Mouse (Mus musculus): ENCODE data around the gene Sox5. TPM values are rescaled to one million over a fixed set of nuclear protein-coding genes. Genes with fewer than 3 reads are reported as not detected.
"Not testable (repeated sequence)": the region's sequence is repeated elsewhere in the genome, so short reads cannot be mapped to it uniquely, and the experiment has no call there.

Sox5 gene
- polyA plus RNA-seq, 1 experiment from 2014 or later: 34.6 TPM

- Histone ChIP-seq H3K9me3 (ENCODE audit: control insufficient read depth, low read length) (no peaks in the 10 kb centered on the region), H3K4me3 (ENCODE audit: low read depth, low read length) (no peak overlapping the region), H3K27me3 (ENCODE audit: control insufficient read depth, insufficient read depth, low read length) (no peaks in the 10 kb centered on the region), H3K4me1 (ENCODE audit: control insufficient read depth, insufficient read depth, low read length) (no peaks in the 10 kb centered on the region), H3K9ac (replicated peaks; ENCODE audit: low read depth, low read length) (no peak overlapping the region), H3K27ac (ENCODE audit: low read depth, low read length) (no peak overlapping the region), H3K4me2 (ENCODE audit: low read depth, low read length) (no peak overlapping the region), H3K36me3 (ENCODE audit: control insufficient read depth, insufficient read depth, low read length) (no peaks in the 10 kb centered on the region)
- no peak for ATAC-seq (ENCODE audit: low read depth)
- WGBS: 61% methylated on average over 8 of the region's 8 CpGs
These were observed 498.6 kb downstream of the Sox5 start for GRCm38 (mm10) chr6:144283191-144283590.

- H3K9me3 ChIP-seq (ENCODE audit: control insufficient read depth, low read length): no peaks in the 10 kb centered on the region
- no peak overlapping the region for H3K9ac ChIP-seq (replicated peaks; ENCODE audit: low read depth, low read length)
- H3K4me2 ChIP-seq (ENCODE audit: low read depth, low read length): no peak overlapping the region
- 84% methylated on average over 12 of the region's 12 CpGs for WGBS
- no peak overlapping the region for H3K27ac ChIP-seq (ENCODE audit: low read depth, low read length)
- no peaks in the 10 kb centered on the region for H3K36me3 ChIP-seq (ENCODE audit: control insufficient read depth, insufficient read depth, low read length)
- H3K4me3 ChIP-seq (ENCODE audit: low read depth, low read length): no peak overlapping the region
- no peak for ATAC-seq (ENCODE audit: low read depth)
- H3K27me3 ChIP-seq (ENCODE audit: control insufficient read depth, insufficient read depth, low read length): no peaks in the 10 kb centered on the region
- no peaks in the 10 kb centered on the region for H3K4me1 ChIP-seq (ENCODE audit: control insufficient read depth, insufficient read depth, low read length)
These were observed 499.0 kb downstream of the Sox5 start for GRCm38 (mm10) chr6:144282756-144283155.

- 96% methylated on average over 3 of the region's 3 CpGs for WGBS
These were observed 500.1 kb downstream of the Sox5 start for GRCm38 (mm10) chr6:144281661-144282060.

GRCm38 (mm10) chr6:144278505-144279053 lies 503.2 kb downstream of the Sox5 start:
- H3K9me3 ChIP-seq (ENCODE audit: control insufficient read depth, low read length): no peaks in the 10 kb centered on the region
- H3K36me3 ChIP-seq (ENCODE audit: control insufficient read depth, insufficient read depth, low read length): no peaks in the 10 kb centered on the region
- H3K27ac ChIP-seq (ENCODE audit: low read depth, low read length): no peak overlapping the region
- no peaks in the 10 kb centered on the region for H3K4me1 ChIP-seq (ENCODE audit: control insufficient read depth, insufficient read depth, low read length)
- no peak for ATAC-seq (ENCODE audit: low read depth)
- H3K4me2 ChIP-seq (ENCODE audit: low read depth, low read length): no peak overlapping the region
- no peak overlapping the region for H3K4me3 ChIP-seq (ENCODE audit: low read depth, low read length)
- no peak overlapping the region for H3K9ac ChIP-seq (replicated peaks; ENCODE audit: low read depth, low read length)
- WGBS: 50% methylated on average over 13 of the region's 13 CpGs
- H3K27me3 ChIP-seq (ENCODE audit: control insufficient read depth, insufficient read depth, low read length): no peaks in the 10 kb centered on the region

More at GRCm38 (mm10) chr6:144281661-144282060, 500.1 kb downstream of the Sox5 start:
- H3K27ac ChIP-seq (ENCODE audit: low read depth, low read length): no peak overlapping the region
- no peaks in the 10 kb centered on the region for H3K4me1 ChIP-seq (ENCODE audit: control insufficient read depth, insufficient read depth, low read length)
- H3K4me2 ChIP-seq (ENCODE audit: low read depth, low read length): no peak overlapping the region
- no peak for ATAC-seq (ENCODE audit: low read depth)
- no peaks in the 10 kb centered on the region for H3K36me3 ChIP-seq (ENCODE audit: control insufficient read depth, insufficient read depth, low read length)
- H3K27me3 ChIP-seq (ENCODE audit: control insufficient read depth, insufficient read depth, low read length): no peaks in the 10 kb centered on the region
- no peaks in the 10 kb centered on the region for H3K9me3 ChIP-seq (ENCODE audit: control insufficient read depth, low read length)
- H3K4me3 ChIP-seq (ENCODE audit: low read depth, low read length): no peak overlapping the region
- H3K9ac ChIP-seq (replicated peaks; ENCODE audit: low read depth, low read length): no peak overlapping the region

- not testable (repeated sequence) for H3K27ac ChIP-seq (ENCODE audit: low read depth, low read length); H3K4me1 ChIP-seq (ENCODE audit: control insufficient read depth, insufficient read depth, low read length); H3K9me3 ChIP-seq (ENCODE audit: control insufficient read depth, low read length); H3K9ac ChIP-seq (replicated peaks; ENCODE audit: low read depth, low read length); H3K27me3 ChIP-seq (ENCODE audit: control insufficient read depth, insufficient read depth, low read length); ATAC-seq (ENCODE audit: low read depth); H3K36me3 ChIP-seq (ENCODE audit: control insufficient read depth, insufficient read depth, low read length); H3K4me3 ChIP-seq (ENCODE audit: low read depth, low read length); H3K4me2 ChIP-seq (ENCODE audit: low read depth, low read length)
- 34% methylated on average over 4 of the region's 4 CpGs for WGBS
These were observed 508.4 kb downstream of the Sox5 start for GRCm38 (mm10) chr6:144273425-144273824.

- H3K27ac ChIP-seq (ENCODE audit: low read depth, low read length): no peak overlapping the region
- H3K4me2 ChIP-seq (ENCODE audit: low read depth, low read length): no peak overlapping the region
- H3K9ac ChIP-seq (replicated peaks; ENCODE audit: low read depth, low read length): no peak overlapping the region
- no peak for ATAC-seq (ENCODE audit: low read depth)
- no peaks in the 10 kb centered on the region for H3K9me3 ChIP-seq (ENCODE audit: control insufficient read depth, low read length)
- no peak overlapping the region for H3K4me3 ChIP-seq (ENCODE audit: low read depth, low read length)
- WGBS: 91% methylated on average over 2 of the region's 2 CpGs
- no peaks in the 10 kb centered on the region; the same call in 1 of the 2 replicates for H3K27me3 ChIP-seq (ENCODE audit: control insufficient read depth, insufficient read depth, low read length)
- H3K4me1 ChIP-seq (ENCODE audit: control insufficient read depth, insufficient read depth, low read length): no peaks in the 10 kb centered on the region
- H3K36me3 ChIP-seq (ENCODE audit: control insufficient read depth, insufficient read depth, low read length): no peaks in the 10 kb centered on the region
These were observed 510.5 kb downstream of the Sox5 start for GRCm38 (mm10) chr6:144271326-144271725.

- H3K27me3 ChIP-seq (ENCODE audit: control insufficient read depth, insufficient read depth, low read length): no peaks in the 10 kb centered on the region; the same call in 1 of the 2 replicates
- H3K9ac ChIP-seq (replicated peaks; ENCODE audit: low read depth, low read length): no peak overlapping the region
- no peaks in the 10 kb centered on the region for H3K36me3 ChIP-seq (ENCODE audit: control insufficient read depth, insufficient read depth, low read length)
- H3K4me2 ChIP-seq (ENCODE audit: low read depth, low read length): no peak overlapping the region
- no peaks in the 10 kb centered on the region for H3K9me3 ChIP-seq (ENCODE audit: control insufficient read depth, low read length)
- H3K27ac ChIP-seq (ENCODE audit: low read depth, low read length): no peak overlapping the region
- 76% methylated on average over 3 of the region's 3 CpGs for WGBS
- H3K4me3 ChIP-seq (ENCODE audit: low read depth, low read length): no peak overlapping the region
- no peak for ATAC-seq (ENCODE audit: low read depth)
- H3K4me1 ChIP-seq (ENCODE audit: control insufficient read depth, insufficient read depth, low read length): no peaks in the 10 kb centered on the region
These were observed 511.5 kb downstream of the Sox5 start for GRCm38 (mm10) chr6:144270306-144270705.

- Histone ChIP-seq H3K36me3 (ENCODE audit: control insufficient read depth, insufficient read depth, low read length) (no peaks in the 10 kb centered on the region), H3K4me2 (ENCODE audit: low read depth, low read length) (no peak overlapping the region), H3K9ac (replicated peaks; ENCODE audit: low read depth, low read length) (no peak overlapping the region), H3K27me3 (ENCODE audit: control insufficient read depth, insufficient read depth, low read length) (no peaks in the 10 kb centered on the region; the same call in 1 of the 2 replicates), H3K4me1 (ENCODE audit: control insufficient read depth, insufficient read depth, low read length) (no peaks in the 10 kb centered on the region), H3K9me3 (ENCODE audit: control insufficient read depth, low read length) (no peaks in the 10 kb centered on the region), H3K4me3 (ENCODE audit: low read depth, low read length) (no peak overlapping the region), H3K27ac (ENCODE audit: low read depth, low read length) (no peak overlapping the region)
- no peak for ATAC-seq (ENCODE audit: low read depth)
- 40% methylated on average over 4 of the region's 4 CpGs for WGBS
These were observed 512.1 kb downstream of the Sox5 start for GRCm38 (mm10) chr6:144269666-144270065.

GRCm38 (mm10) chr6:144265752-144266151 lies 516.0 kb downstream of the Sox5 start:
- H3K9ac ChIP-seq (replicated peaks; ENCODE audit: low read depth, low read length): no peak overlapping the region
- H3K36me3 ChIP-seq (ENCODE audit: control insufficient read depth, insufficient read depth, low read length): no peaks in the 10 kb centered on the region
- no peaks in the 10 kb centered on the region; the same call in 1 of the 2 replicates for H3K27me3 ChIP-seq (ENCODE audit: control insufficient read depth, insufficient read depth, low read length)
- H3K4me3 ChIP-seq (ENCODE audit: low read depth, low read length): no peak overlapping the region
- H3K27ac ChIP-seq (ENCODE audit: low read depth, low read length): no peak overlapping the region
- no peak overlapping the region for H3K4me2 ChIP-seq (ENCODE audit: low read depth, low read length)
- WGBS: 90% methylated on average over 5 of the region's 5 CpGs
- H3K9me3 ChIP-seq (ENCODE audit: control insufficient read depth, low read length): no peaks in the 10 kb centered on the region
- ATAC-seq (ENCODE audit: low read depth): no peak
- no peaks in the 10 kb centered on the region for H3K4me1 ChIP-seq (ENCODE audit: control insufficient read depth, insufficient read depth, low read length)
